Mouse (Mus musculus): ENCODE measurements around the gene Plac1.

GRCm38 (mm10) chrX:53148039-53148438 lies 91.9 kb downstream of the Plac1 start:
- TF ChIP-seq EP300 (IDR thresholded peaks at IDR 0.05; ENCODE audit: low read depth) (no peak), CTCF (IDR thresholded peaks at IDR 0.05; ENCODE audit: low read depth) (no peak)
